Mouse (Mus musculus): ENCODE measurements around the gene Gm10401. TPM values are rescaled to one million over a fixed set of nuclear protein-coding genes. Genes with fewer than 3 reads are reported as not detected.
"Not testable (repeated sequence)": the region's sequence is repeated elsewhere in the genome, so short reads cannot be mapped to it uniquely, and the experiment has no call there.

Gene Gm10401
- polyA plus RNA-seq, 1 experiment from 2014 or later = 17.6 TPM

- ATAC-seq = no peak
- Histone ChIP-seq H3K27ac (ENCODE audit: low read length) (no peak overlapping the region), H3K9me3 (ENCODE audit: control insufficient read depth, low read length) (no peaks in the 10 kb centered on the region), H3K4me1 (ENCODE audit: control insufficient read depth, insufficient read depth, low read length) (peaks cover 3% of the 10 kb centered on the region; the same call in 1 of the 2 replicates), H3K27me3 (replicated peaks; ENCODE audit: control insufficient read depth, insufficient read depth, low read length) (no peaks in the 10 kb centered on the region), H3K4me3 (ENCODE audit: low read length) (no peak overlapping the region), H3K4me2 (ENCODE audit: low read depth, low read length) (no peak overlapping the region), H3K36me3 (ENCODE audit: control insufficient read depth, insufficient read depth, low read length) (peaks cover 17% of the 10 kb centered on the region), H3K9ac (ENCODE audit: low read depth, low read length) (no peak overlapping the region)
- WGBS = 82% methylated on average over 5 of the region's 5 CpGs
Observed at GRCm38 (mm10) chr5:115081636-115082035, 16.5 kb downstream of the Gm10401 start.

DNA sequence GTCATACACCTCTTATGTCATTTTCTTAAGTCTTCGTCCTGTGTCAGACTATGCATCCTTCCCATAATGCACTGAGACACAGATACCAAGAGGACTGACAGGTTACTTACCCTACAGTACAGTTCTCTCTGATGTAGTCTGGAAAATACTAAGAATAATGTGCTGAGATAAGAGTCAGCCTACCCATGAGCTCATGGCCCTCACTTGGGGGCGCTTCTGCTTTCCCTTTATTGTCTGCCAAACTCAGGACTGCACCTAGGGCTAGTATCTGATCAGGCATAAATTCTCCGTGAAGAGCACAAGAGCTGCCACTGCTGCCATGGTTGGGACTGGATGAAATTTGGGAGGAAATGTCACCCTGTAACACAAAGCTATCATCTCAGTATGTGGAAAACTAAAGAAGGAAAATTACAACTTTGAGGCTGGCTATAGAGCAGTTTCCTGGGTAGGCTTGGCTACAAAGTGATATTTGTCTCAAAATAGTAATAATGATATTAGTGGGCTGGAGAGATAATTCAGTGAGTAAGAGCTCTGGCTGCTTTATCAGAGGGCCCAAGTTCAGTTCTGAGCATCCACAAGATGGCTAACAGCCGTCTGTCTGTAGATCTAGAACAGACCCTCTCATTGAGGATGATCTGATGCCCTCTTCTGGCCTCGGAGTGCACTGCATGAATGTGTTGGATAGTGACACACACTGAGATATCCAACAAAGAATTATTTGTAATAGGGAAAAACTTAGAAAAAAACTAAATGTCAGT is 21.8 kb downstream of the Gm10401 start:
- Histone ChIP-seq H3K36me3 (ENCODE audit: control insufficient read depth, insufficient read depth, low read length) (0 out of 2 replicates have a peak, but pooled peaks cover 6% of the 10 kb centered on the region), H3K4me3 (ENCODE audit: low read length) (no peak overlapping the region), H3K9me3 (ENCODE audit: control insufficient read depth, low read length) (no peaks in the 10 kb centered on the region), H3K27ac (ENCODE audit: low read length) (no peak overlapping the region), H3K4me2 (ENCODE audit: low read depth, low read length) (no peak overlapping the region), H3K9ac (ENCODE audit: low read depth, low read length) (no peak overlapping the region), H3K4me1 (ENCODE audit: control insufficient read depth, insufficient read depth, low read length) (peaks cover 19% of the 10 kb centered on the region), H3K27me3 (replicated peaks; ENCODE audit: control insufficient read depth, insufficient read depth, low read length) (no peaks in the 10 kb centered on the region)
- no peak for ATAC-seq
- 60% methylated on average over 5 of the region's 5 CpGs for WGBS

GRCm38 (mm10) chr5:115074749-115075148 is 23.3 kb downstream of the Gm10401 start:
- no peak overlapping the region for H3K4me3 ChIP-seq (ENCODE audit: low read length)
- H3K27ac ChIP-seq (ENCODE audit: low read length) = peak overlapping the region; percentile 60; the same call in 1 of the 2 replicates
- ATAC-seq = peak; percentile 83
- peaks cover 31% of the 10 kb centered on the region for H3K4me1 ChIP-seq (ENCODE audit: control insufficient read depth, insufficient read depth, low read length)
- no peak overlapping the region for H3K9ac ChIP-seq (ENCODE audit: low read depth, low read length)
- 0 out of 2 replicates have a peak, but pooled peaks cover 6% of the 10 kb centered on the region for H3K36me3 ChIP-seq (ENCODE audit: control insufficient read depth, insufficient read depth, low read length)
- no peaks in the 10 kb centered on the region for H3K9me3 ChIP-seq (ENCODE audit: control insufficient read depth, low read length)
- H3K4me2 ChIP-seq (ENCODE audit: low read depth, low read length) = no peak overlapping the region
- 57% methylated on average over 4 of the region's 4 CpGs for WGBS
- no peaks in the 10 kb centered on the region for H3K27me3 ChIP-seq (replicated peaks; ENCODE audit: control insufficient read depth, insufficient read depth, low read length)

- ATAC-seq; H3K9ac ChIP-seq (ENCODE audit: low read depth, low read length); H3K27ac ChIP-seq (ENCODE audit: low read length); H3K4me3 ChIP-seq (ENCODE audit: low read length); H3K27me3 ChIP-seq (replicated peaks; ENCODE audit: control insufficient read depth, insufficient read depth, low read length); H3K36me3 ChIP-seq (ENCODE audit: control insufficient read depth, insufficient read depth, low read length); H3K9me3 ChIP-seq (ENCODE audit: control insufficient read depth, low read length); H3K4me2 ChIP-seq (ENCODE audit: low read depth, low read length): not testable (repeated sequence)
- H3K4me1 ChIP-seq (ENCODE audit: control insufficient read depth, insufficient read depth, low read length) = peaks cover 36% of the 10 kb centered on the region
- WGBS = 27% methylated on average over 8 of the region's 8 CpGs
Observed at GRCm38 (mm10) chr5:115073306-115073705, 24.8 kb downstream of the Gm10401 start.

- no peak overlapping the region for H3K9ac ChIP-seq (ENCODE audit: low read depth, low read length)
- H3K27ac ChIP-seq (ENCODE audit: low read length) = peak overlapping the region; percentile 11
- WGBS = 57% methylated on average over 7 of the region's 7 CpGs
- ATAC-seq = peak; percentile 68
- H3K4me1 ChIP-seq (ENCODE audit: control insufficient read depth, insufficient read depth, low read length) = peaks cover 33% of the 10 kb centered on the region
- H3K4me2 ChIP-seq (ENCODE audit: low read depth, low read length) = no peak overlapping the region
- no peak overlapping the region for H3K4me3 ChIP-seq (ENCODE audit: low read length)
- no peaks in the 10 kb centered on the region for H3K9me3 ChIP-seq (ENCODE audit: control insufficient read depth, low read length)
- H3K36me3 ChIP-seq (ENCODE audit: control insufficient read depth, insufficient read depth, low read length) = 0 out of 2 replicates have a peak, but pooled peaks cover 6% of the 10 kb centered on the region
- H3K27me3 ChIP-seq (replicated peaks; ENCODE audit: control insufficient read depth, insufficient read depth, low read length) = no peaks in the 10 kb centered on the region
Observed at GRCm38 (mm10) chr5:115072143-115072542, 26.0 kb downstream of the Gm10401 start.

GRCm38 (mm10) chr5:115071096-115071901 is 26.8 kb downstream of the Gm10401 start:
- WGBS = 80% methylated on average over 11 of the region's 11 CpGs
- H3K4me2 ChIP-seq (ENCODE audit: low read depth, low read length) = no peak overlapping the region
- H3K9ac ChIP-seq (ENCODE audit: low read depth, low read length) = no peak overlapping the region
- H3K36me3 ChIP-seq (ENCODE audit: control insufficient read depth, insufficient read depth, low read length) = 0 out of 2 replicates have a peak, but pooled peaks cover 4% of the 10 kb centered on the region
- ATAC-seq = no peak
- no peaks in the 10 kb centered on the region for H3K9me3 ChIP-seq (ENCODE audit: control insufficient read depth, low read length)
- no peaks in the 10 kb centered on the region for H3K27me3 ChIP-seq (replicated peaks; ENCODE audit: control insufficient read depth, insufficient read depth, low read length)
- H3K27ac ChIP-seq (ENCODE audit: low read length) = peak overlapping the region; percentile 25; the same call in 1 of the 2 replicates
- peaks cover 33% of the 10 kb centered on the region for H3K4me1 ChIP-seq (ENCODE audit: control insufficient read depth, insufficient read depth, low read length)
- no peak overlapping the region for H3K4me3 ChIP-seq (ENCODE audit: low read length)

DNA sequence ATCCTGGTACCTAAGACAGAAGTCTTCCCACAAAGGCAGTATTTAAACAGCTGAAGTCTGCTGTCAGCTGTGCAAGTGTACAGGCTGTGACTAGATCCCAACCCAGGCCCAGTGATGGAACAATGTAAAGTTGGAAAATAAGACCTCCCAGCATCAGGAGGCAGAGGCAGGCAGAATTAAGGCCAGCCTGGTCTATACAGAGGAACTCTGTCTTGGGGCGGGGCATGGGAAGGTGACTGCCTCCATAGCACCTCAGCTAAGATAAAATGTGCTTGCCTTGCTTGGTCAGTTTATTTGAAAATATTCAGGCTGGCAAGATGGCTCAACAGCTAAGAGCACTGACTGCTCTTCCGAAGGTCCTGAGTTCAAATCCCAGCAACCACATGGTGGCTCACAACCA is 27.6 kb downstream of the Gm10401 start:
- Histone ChIP-seq H3K4me1 (ENCODE audit: control insufficient read depth, insufficient read depth, low read length) (peaks cover 33% of the 10 kb centered on the region), H3K27ac (ENCODE audit: low read length) (no peak overlapping the region; the same call in 1 of the 2 replicates), H3K9me3 (ENCODE audit: control insufficient read depth, low read length) (no peaks in the 10 kb centered on the region), H3K4me2 (ENCODE audit: low read depth, low read length) (no peak overlapping the region), H3K4me3 (ENCODE audit: low read length) (no peak overlapping the region), H3K27me3 (replicated peaks; ENCODE audit: control insufficient read depth, insufficient read depth, low read length) (no peaks in the 10 kb centered on the region), H3K9ac (ENCODE audit: low read depth, low read length) (no peak overlapping the region), H3K36me3 (ENCODE audit: control insufficient read depth, insufficient read depth, low read length) (0 out of 2 replicates have a peak, but pooled peaks cover 3% of the 10 kb centered on the region)
- WGBS = 94% methylated on average over 2 of the region's 2 CpGs
- ATAC-seq = no peak

DNA sequence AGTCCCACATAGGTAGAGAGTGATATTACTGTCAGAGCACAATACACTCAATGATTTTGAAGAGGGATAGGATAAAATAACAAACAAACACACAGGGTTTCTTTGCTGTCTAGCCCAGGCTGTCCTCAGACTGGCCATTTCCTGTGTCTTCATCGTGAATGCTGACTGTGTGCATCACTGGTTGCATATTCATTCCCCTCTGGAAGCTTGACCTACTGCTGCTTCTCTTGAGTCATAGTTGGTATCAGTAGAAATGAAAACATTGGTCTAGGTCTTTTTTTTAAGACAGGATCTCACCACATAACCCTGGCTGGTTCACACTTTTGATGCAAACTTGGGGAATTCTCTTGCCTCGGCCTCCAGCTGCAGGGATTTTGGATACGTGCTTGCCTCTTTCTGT is 28.5 kb downstream of the Gm10401 start:
- Histone ChIP-seq H3K27ac (ENCODE audit: low read length) (no peak overlapping the region), H3K9me3 (ENCODE audit: control insufficient read depth, low read length) (no peaks in the 10 kb centered on the region), H3K4me3 (ENCODE audit: low read length) (no peak overlapping the region), H3K36me3 (ENCODE audit: control insufficient read depth, insufficient read depth, low read length) (no peaks in the 10 kb centered on the region), H3K9ac (ENCODE audit: low read depth, low read length) (no peak overlapping the region), H3K27me3 (replicated peaks; ENCODE audit: control insufficient read depth, insufficient read depth, low read length) (no peaks in the 10 kb centered on the region), H3K4me1 (ENCODE audit: control insufficient read depth, insufficient read depth, low read length) (peaks cover 33% of the 10 kb centered on the region), H3K4me2 (ENCODE audit: low read depth, low read length) (no peak overlapping the region)
- 71% methylated on average over 3 of the region's 3 CpGs for WGBS
- ATAC-seq = no peak

GRCm38 (mm10) chr5:115068671-115069421 is 29.2 kb downstream of the Gm10401 start:
- no peak overlapping the region for H3K9ac ChIP-seq (ENCODE audit: low read depth, low read length)
- ATAC-seq = no peak
- no peak overlapping the region for H3K4me2 ChIP-seq (ENCODE audit: low read depth, low read length)
- no peak overlapping the region for H3K4me3 ChIP-seq (ENCODE audit: low read length)
- no peaks in the 10 kb centered on the region for H3K27me3 ChIP-seq (replicated peaks; ENCODE audit: control insufficient read depth, insufficient read depth, low read length)
- H3K4me1 ChIP-seq (ENCODE audit: control insufficient read depth, insufficient read depth, low read length) = peaks cover 33% of the 10 kb centered on the region
- WGBS = 83% methylated on average over 11 of the region's 11 CpGs
- no peaks in the 10 kb centered on the region for H3K36me3 ChIP-seq (ENCODE audit: control insufficient read depth, insufficient read depth, low read length)
- 0 out of 2 replicates have a peak overlapping the region, but pooled peaks have one; percentile 11 for H3K27ac ChIP-seq (ENCODE audit: low read length)
- H3K9me3 ChIP-seq (ENCODE audit: control insufficient read depth, low read length) = no peaks in the 10 kb centered on the region

All from intestine, embryonic 16.5 days (tissue).